Mouse (Mus musculus): Measurements from ENCODE around the gene Jsrp1. TPM values are rescaled to one million over a fixed set of nuclear protein-coding genes. Genes with fewer than 3 reads are reported as not detected.
A peak's percentile ranks its signal among the peaks of the same experiment; 100 is the strongest.

Gene Jsrp1
- total and polyA plus RNA-seq, 2 experiments from 2014 or later = 1.4 TPM; not detected in 1

DNA sequence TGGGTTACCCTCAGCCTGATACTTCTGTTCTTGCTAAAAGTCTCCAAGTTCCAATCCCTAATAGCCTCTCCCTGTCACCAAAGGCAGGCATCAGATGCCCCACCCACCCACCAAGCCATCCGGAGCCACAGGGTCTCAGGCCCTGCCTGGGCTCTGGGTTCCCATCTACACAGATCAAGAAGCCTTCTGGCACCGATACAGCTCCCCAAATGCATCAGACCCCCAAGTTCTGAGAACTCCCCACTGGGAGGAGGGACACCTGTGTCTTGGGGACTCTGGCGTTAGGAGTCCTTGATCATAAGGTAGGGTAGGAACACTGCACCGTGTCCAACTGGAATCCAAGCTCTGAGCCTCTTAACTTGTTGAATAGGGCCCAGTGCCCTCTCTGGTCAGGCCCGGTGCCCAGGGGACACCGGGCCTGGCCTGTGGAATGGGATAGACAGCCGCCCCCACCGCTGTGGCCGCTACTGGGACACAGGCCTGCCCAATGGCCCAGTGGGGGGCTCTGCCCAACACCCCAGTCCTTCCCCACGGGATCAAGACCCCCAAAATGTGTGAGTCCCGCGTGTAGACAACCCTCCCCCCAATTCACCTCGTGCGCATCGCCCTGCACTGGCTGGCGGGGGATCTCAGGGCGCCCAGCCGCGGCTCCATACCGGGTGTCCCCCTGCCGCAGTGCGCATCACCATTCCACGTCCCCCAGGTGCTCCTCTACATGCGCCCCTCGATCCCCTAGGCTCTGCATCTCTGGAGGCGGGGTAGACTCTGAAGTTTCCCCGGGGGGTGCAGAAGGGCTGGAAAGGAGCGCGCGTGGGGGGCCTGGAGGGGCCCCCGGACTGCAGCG, 30.0 kb upstream of the Jsrp1 start:
- ATAC-seq (peak; percentile 34), DNase-seq (ENCODE audit: low spot score) (no peak)
- Histone ChIP-seq H3K27ac (peak overlapping the region; percentile 45; the same call in 1 of the 2 replicates), H3K4me1 (ENCODE audit: insufficient read depth, low read length) (no peaks in the 10 kb centered on the region; the same call in 1 of the 2 replicates), H3K4me3 (ENCODE audit: low read length) (peak overlapping the region; percentile 57), H3K27me3 (ENCODE audit: insufficient read depth, low read length) (no peaks in the 10 kb centered on the region), H3K9me3 (ENCODE audit: low read length) (no peaks in the 10 kb centered on the region), H3K36me3 (ENCODE audit: insufficient read depth, low read length) (no peaks in the 10 kb centered on the region), H3K9ac (replicated peaks; ENCODE audit: low read length) (peak overlapping the region; percentile 75), H3K4me2 (ENCODE audit: low read depth, low read length) (peak overlapping the region; percentile 78)
- 9% methylated on average over 32 of the region's 32 CpGs for WGBS
- TF ChIP-seq CTCF (IDR thresholded peaks at IDR 0.05; ENCODE audit: low read depth) = no peak

- 80% methylated on average over 15 of the region's 15 CpGs for WGBS
- Histone ChIP-seq H3K9ac (replicated peaks; ENCODE audit: low read length) (no peak overlapping the region), H3K27me3 (ENCODE audit: insufficient read depth, low read length) (no peaks in the 10 kb centered on the region)
These were observed 29.0 kb upstream of the Jsrp1 start for GRCm38 (mm10) chr10:80842334-80842733.

GRCm38 (mm10) chr10:80841685-80842084, 28.4 kb upstream of the Jsrp1 start:
- H3K9me3 ChIP-seq (ENCODE audit: low read length) = no peaks in the 10 kb centered on the region
- no peak overlapping the region for H3K27ac ChIP-seq
- no peaks in the 10 kb centered on the region for H3K27me3 ChIP-seq (ENCODE audit: insufficient read depth, low read length)
- WGBS = 73% methylated on average over 2 of the region's 2 CpGs
- no peak overlapping the region for H3K9ac ChIP-seq (replicated peaks; ENCODE audit: low read length)
- no peak for TF ChIP-seq CTCF (IDR thresholded peaks at IDR 0.05; ENCODE audit: low read depth)
- no peak overlapping the region for H3K4me3 ChIP-seq (ENCODE audit: low read length)
- no peak overlapping the region for H3K4me2 ChIP-seq (ENCODE audit: low read depth, low read length)
- no peaks in the 10 kb centered on the region for H3K36me3 ChIP-seq (ENCODE audit: insufficient read depth, low read length)
- ATAC-seq = no peak
- no peaks in the 10 kb centered on the region; the same call in 1 of the 2 replicates for H3K4me1 ChIP-seq (ENCODE audit: insufficient read depth, low read length)
- peak; percentile 28 for DNase-seq (ENCODE audit: low spot score)

More at GRCm38 (mm10) chr10:80842334-80842733, 29.0 kb upstream of the Jsrp1 start:
- TF ChIP-seq CTCF (IDR thresholded peaks at IDR 0.05; ENCODE audit: low read depth) = no peak
- DNase-seq (ENCODE audit: low spot score) = no peak
- H3K4me2 ChIP-seq (ENCODE audit: low read depth, low read length) = peak overlapping the region; percentile 78
- H3K36me3 ChIP-seq (ENCODE audit: insufficient read depth, low read length) = no peaks in the 10 kb centered on the region
- H3K4me1 ChIP-seq (ENCODE audit: insufficient read depth, low read length) = no peaks in the 10 kb centered on the region; the same call in 1 of the 2 replicates
- no peak overlapping the region for H3K4me3 ChIP-seq (ENCODE audit: low read length)
- ATAC-seq = no peak
- H3K27ac ChIP-seq = no peak overlapping the region
- H3K9me3 ChIP-seq (ENCODE audit: low read length) = no peaks in the 10 kb centered on the region

DNA sequence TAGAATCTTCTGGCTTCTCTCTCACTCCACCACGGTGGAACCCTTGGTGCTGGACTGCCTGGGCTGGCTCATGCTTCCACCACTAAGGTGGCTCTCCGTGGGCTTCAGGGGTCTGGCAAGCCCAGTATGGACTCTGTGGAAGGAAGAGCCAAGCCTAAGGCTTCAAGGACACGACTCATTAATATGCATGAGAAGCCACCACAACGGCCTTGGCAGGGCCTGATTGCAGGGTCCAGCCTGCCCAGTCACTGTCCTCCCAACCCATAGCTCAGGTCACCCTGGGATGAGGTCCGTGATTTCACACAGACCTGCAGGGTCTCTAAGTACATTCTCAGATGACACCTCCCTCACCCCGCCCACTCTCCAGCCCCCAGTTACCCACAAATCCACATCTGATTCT, 26.6 kb upstream of the Jsrp1 start:
- no peak overlapping the region for H3K4me3 ChIP-seq (ENCODE audit: low read length)
- H3K27me3 ChIP-seq (ENCODE audit: insufficient read depth, low read length) = no peaks in the 10 kb centered on the region
- ATAC-seq = no peak
- H3K4me1 ChIP-seq (ENCODE audit: insufficient read depth, low read length) = no peaks in the 10 kb centered on the region; the same call in 1 of the 2 replicates
- no peak for DNase-seq (ENCODE audit: low spot score)
- 42% methylated on average over 6 of the region's 6 CpGs for WGBS
- no peak for TF ChIP-seq CTCF (IDR thresholded peaks at IDR 0.05; ENCODE audit: low read depth)
- H3K36me3 ChIP-seq (ENCODE audit: insufficient read depth, low read length) = no peaks in the 10 kb centered on the region
- no peak overlapping the region for H3K9ac ChIP-seq (replicated peaks; ENCODE audit: low read length)
- H3K9me3 ChIP-seq (ENCODE audit: low read length) = no peaks in the 10 kb centered on the region
- H3K27ac ChIP-seq = no peak overlapping the region
- H3K4me2 ChIP-seq (ENCODE audit: low read depth, low read length) = no peak overlapping the region

DNA sequence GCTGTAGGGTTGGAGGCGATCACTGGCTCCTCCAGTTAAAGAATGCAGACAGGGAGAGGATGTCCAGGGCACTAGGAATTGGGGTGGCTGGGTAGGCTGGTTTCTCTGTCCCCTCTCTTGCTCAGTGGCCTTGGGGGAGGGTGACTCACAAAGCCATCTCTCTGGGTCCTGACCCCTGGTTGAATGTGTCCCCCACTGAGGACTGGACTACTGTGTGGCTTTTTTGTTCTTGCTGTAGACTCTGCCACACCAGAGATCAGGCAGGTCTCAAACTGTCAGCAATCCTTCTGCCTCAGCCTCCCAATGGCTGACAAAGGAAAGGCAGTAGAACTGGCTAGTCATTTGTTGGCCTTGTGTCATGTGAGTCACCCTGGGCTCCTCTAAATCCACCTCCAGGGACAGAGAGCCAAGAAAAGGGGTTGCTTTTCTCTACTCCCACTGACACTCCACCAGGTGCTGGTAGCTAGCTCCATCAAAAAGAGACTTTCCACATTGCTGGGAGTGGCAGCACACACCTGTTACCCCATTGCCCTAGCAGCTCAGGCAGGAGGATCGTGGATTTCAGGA, 25.1 kb upstream of the Jsrp1 start:
- H3K4me1 ChIP-seq (ENCODE audit: insufficient read depth, low read length) = no peaks in the 10 kb centered on the region
- no peaks in the 10 kb centered on the region for H3K36me3 ChIP-seq (ENCODE audit: insufficient read depth, low read length)
- ATAC-seq (no peak), DNase-seq (ENCODE audit: low spot score) (no peak)
- no peaks in the 10 kb centered on the region for H3K27me3 ChIP-seq (ENCODE audit: insufficient read depth, low read length)
- no peak overlapping the region for H3K4me3 ChIP-seq (ENCODE audit: low read length)
- TF ChIP-seq CTCF (IDR thresholded peaks at IDR 0.05; ENCODE audit: low read depth) = no peak
- 72% methylated on average over 2 of the region's 2 CpGs for WGBS
- no peak overlapping the region for H3K27ac ChIP-seq
- no peaks in the 10 kb centered on the region for H3K9me3 ChIP-seq (ENCODE audit: low read length)
- no peak overlapping the region for H3K4me2 ChIP-seq (ENCODE audit: low read depth, low read length)
- no peak overlapping the region for H3K9ac ChIP-seq (replicated peaks; ENCODE audit: low read length)

DNA sequence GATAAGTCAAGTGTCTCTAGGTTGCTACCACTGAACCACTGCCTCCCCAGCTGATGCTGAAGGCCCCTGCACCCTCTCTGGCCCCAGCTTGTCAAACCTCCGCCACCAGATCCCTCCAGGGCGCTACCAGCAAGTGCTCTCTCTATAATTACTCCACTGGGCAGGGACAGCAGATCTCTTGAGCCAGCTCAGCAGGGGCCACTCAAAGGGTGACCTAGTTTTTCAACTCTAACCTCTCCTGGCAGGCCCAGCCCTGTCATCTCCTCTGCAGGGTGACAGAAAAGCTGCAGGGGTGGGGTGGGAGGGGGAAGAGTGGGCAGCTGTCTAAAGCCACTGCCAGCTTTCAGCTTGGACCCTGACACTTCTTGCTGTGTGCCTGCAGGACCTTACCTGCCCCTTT, 24.5 kb upstream of the Jsrp1 start:
- no peak for ATAC-seq
- Histone ChIP-seq H3K4me2 (ENCODE audit: low read depth, low read length) (no peak overlapping the region), H3K36me3 (ENCODE audit: insufficient read depth, low read length) (no peaks in the 10 kb centered on the region), H3K4me3 (ENCODE audit: low read length) (no peak overlapping the region), H3K9ac (replicated peaks; ENCODE audit: low read length) (no peak overlapping the region), H3K9me3 (ENCODE audit: low read length) (no peaks in the 10 kb centered on the region), H3K27ac (no peak overlapping the region), H3K27me3 (ENCODE audit: insufficient read depth, low read length) (no peaks in the 10 kb centered on the region), H3K4me1 (ENCODE audit: insufficient read depth, low read length) (no peaks in the 10 kb centered on the region)
- 26% methylated on average over 2 of the region's 2 CpGs for WGBS
- no peak for DNase-seq (ENCODE audit: low spot score)
- TF ChIP-seq CTCF (IDR thresholded peaks at IDR 0.05; ENCODE audit: low read depth) = no peak
